Mouse (Mus musculus) right cerebral cortex, postnatal 14 days (tissue): Measurements from ENCODE around the gene Arntl2.
"Not testable (repeated sequence)": the region's sequence is repeated elsewhere in the genome, so short reads cannot be mapped to it uniquely, and the experiment has no call there.

Experiments used
- DNase-seq: peaks from one replicate; pipeline ENCODE4 v3.0.0; 2022

The Arntl2 gene

GRCm38 (mm10) chr6:146850050-146850449 lies 54.2 kb downstream of the Arntl2 start, which contains the start of gene Smco2:
Smco2 (plus strand) TSS chr6:146850104.
- no peak for DNase-seq

- DNase-seq = no peak
Observed at GRCm38 (mm10) chr6:146851916-146852315, 56.1 kb downstream of the Arntl2 start.

GRCm38 (mm10) chr6:146852739-146853138 lies 56.9 kb downstream of the Arntl2 start:
- no peak for DNase-seq

- DNase-seq = no peak
Observed at GRCm38 (mm10) chr6:146855185-146855584, 59.3 kb downstream of the Arntl2 start.

- no peak for DNase-seq
Observed at GRCm38 (mm10) chr6:146857386-146857785, 61.5 kb downstream of the Arntl2 start.

- no peak for DNase-seq
Observed at GRCm38 (mm10) chr6:146863154-146863553, 67.3 kb downstream of the Arntl2 start.

GRCm38 (mm10) chr6:146864370-146864769 lies 68.5 kb downstream of the Arntl2 start:
- DNase-seq = not testable (repeated sequence)

GRCm38 (mm10) chr6:146865701-146866100 lies 69.8 kb downstream of the Arntl2 start:
- DNase-seq = no peak

- no peak for DNase-seq
Observed at GRCm38 (mm10) chr6:146871975-146872374, 76.1 kb downstream of the Arntl2 start.

GRCm38 (mm10) chr6:146874415-146874814 lies 78.6 kb downstream of the Arntl2 start:
- no peak for DNase-seq

- no peak for DNase-seq
Observed at GRCm38 (mm10) chr6:146876820-146877219, 81.0 kb downstream of the Arntl2 start.

- DNase-seq = peak; percentile 60
Observed at GRCm38 (mm10) chr6:146877425-146878045, 81.7 kb downstream of the Arntl2 start.

GRCm38 (mm10) chr6:146878926-146879325 lies 83.1 kb downstream of the Arntl2 start:
- no peak for DNase-seq

GRCm38 (mm10) chr6:146879856-146880255 lies 84.0 kb downstream of the Arntl2 start:
- no peak for DNase-seq

- no peak for DNase-seq
Observed at GRCm38 (mm10) chr6:146880296-146880695, 84.4 kb downstream of the Arntl2 start.

GRCm38 (mm10) chr6:146881896-146882770 lies 86.3 kb downstream of the Arntl2 start:
- no peak for DNase-seq
